Mouse (Mus musculus) retina, postnatal 7 days (tissue): ENCODE data around the gene Stim2.
A peak's percentile ranks its signal among the peaks of the same experiment; 100 is the strongest.

Experiments
- DNase-seq: peaks from one replicate; pipeline ENCODE4 v3.0.0-alpha.2; 2012; ENCODE audit warnings: low read depth, low spot score

Gene Stim2

GRCm38 (mm10) chr5:53994576-53994975 lies 3.7 kb upstream of the Stim2 start:
- DNase-seq = no peak

GRCm38 (mm10) chr5:53995316-53995715 lies 3.0 kb upstream of the Stim2 start:
- peak; percentile 61 for DNase-seq

- no peak for DNase-seq
These were observed 1.5 kb upstream of the Stim2 start for GRCm38 (mm10) chr5:53996822-53997221.

- peak; percentile 23 for DNase-seq
These were observed 603 bp downstream of the Stim2 start for GRCm38 (mm10) chr5:53998743-53999460.

GRCm38 (mm10) chr5:53999461-53999770 lies 1.1 kb downstream of the Stim2 start:
- DNase-seq = no peak

- no peak for DNase-seq
These were observed 1.5 kb downstream of the Stim2 start for GRCm38 (mm10) chr5:53999831-54000230.

GRCm38 (mm10) chr5:54001021-54001420 lies 2.7 kb downstream of the Stim2 start:
- no peak for DNase-seq

- DNase-seq = no peak
These were observed 7.0 kb downstream of the Stim2 start for GRCm38 (mm10) chr5:54005111-54005864.

DNA sequence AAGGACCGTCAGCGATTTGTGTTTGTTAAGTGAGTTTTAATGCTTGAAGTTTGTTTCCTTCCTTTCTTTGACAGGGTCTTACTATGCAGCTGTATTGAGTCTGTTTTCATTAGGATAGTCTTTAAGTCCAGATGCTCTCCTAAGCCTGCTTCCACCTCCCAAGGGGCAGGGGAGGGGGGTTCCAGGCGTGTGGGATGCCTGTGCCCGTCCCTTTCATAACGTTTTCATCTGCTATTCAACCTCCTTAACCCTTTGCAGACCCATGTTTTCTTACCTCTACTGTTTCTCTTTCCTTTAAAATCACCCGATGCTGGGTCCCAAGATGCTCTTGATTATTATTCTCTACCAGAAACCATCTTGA lies 7.5 kb downstream of the Stim2 start:
- no peak for DNase-seq

DNA sequence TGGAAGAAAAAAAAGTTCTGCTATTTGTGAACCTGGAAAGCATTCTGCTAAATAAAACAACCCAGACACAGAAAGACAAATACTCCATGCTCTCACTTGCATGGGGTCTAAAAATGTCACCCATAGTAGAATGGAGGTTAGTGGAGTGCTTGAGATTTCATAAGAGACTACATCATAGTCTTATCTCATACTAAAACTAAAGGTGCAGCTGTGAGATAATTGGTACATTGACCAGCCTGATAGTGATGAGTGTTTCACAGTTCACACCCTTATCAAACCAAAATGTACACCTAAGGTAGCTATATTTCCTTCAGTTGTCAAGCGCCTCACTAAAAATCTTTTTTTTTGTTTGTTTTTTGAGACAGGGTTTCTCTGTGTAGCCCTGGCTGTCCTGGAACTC lies 8.5 kb downstream of the Stim2 start:
- DNase-seq = no peak

DNA sequence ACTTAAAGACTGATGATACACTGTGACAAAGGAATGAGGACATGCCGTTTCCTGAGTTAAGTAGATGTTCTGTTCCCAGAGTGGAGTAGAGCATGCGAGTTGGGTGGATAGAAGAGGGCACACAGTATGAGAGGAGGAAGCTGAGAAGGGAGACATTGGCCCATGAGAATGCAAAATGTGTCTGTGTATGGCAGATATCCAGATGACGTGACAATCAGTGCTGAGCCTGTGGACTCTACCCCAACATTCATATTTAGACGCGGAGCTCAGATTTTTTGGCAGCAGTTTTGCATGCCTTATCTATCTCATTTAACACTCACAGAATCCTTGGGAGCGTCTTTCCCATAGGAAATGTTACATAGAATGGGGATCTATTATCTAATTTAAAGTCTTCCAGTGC lies 9.3 kb downstream of the Stim2 start:
- no peak for DNase-seq

DNA sequence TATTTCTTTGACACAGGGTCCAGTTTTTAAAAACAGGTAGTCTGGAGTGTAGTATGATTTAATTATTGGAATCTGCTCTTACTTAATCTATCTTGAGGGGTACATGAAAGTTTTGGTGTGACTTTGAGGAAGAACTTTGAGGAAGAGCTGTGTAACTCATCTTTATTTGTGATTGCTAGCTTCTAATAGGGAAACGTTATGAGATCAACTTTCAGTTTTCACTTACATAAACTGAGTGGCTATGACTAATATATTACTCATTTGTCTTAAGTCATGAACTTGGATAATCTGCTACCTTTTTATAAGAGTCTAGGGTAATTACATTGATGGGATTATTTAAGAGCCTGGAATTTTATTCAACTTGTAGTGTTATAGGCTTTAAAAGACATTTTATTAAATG lies 15.0 kb downstream of the Stim2 start:
- DNase-seq = no peak

- DNase-seq = no peak
These were observed 18.8 kb downstream of the Stim2 start for GRCm38 (mm10) chr5:54017143-54017542.

GRCm38 (mm10) chr5:54018856-54019255 lies 20.6 kb downstream of the Stim2 start:
- no peak for DNase-seq

- DNase-seq = no peak
These were observed 21.2 kb downstream of the Stim2 start for GRCm38 (mm10) chr5:54019546-54019945.

- DNase-seq = no peak
These were observed 26.3 kb downstream of the Stim2 start for GRCm38 (mm10) chr5:54024610-54025009.

GRCm38 (mm10) chr5:54025630-54026029 lies 27.3 kb downstream of the Stim2 start:
- no peak for DNase-seq

DNA sequence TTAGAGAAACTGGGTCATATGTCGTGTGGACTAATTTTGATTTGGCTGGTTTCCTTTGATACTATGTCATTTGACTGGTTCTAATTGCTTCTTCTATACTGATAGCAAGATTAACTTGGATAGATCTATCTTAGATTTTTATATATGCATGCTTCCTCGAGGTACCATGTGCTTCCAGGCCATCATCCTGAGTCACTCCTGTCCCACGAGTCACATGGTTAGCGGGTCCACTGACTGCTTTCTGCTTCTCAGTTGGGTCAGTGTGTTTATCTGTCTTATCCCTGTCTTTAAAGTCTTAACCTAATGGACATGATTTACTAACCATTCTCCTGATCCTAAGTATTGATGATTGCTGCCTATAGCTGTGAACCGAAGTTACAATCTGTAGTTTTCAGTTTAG lies 34.9 kb downstream of the Stim2 start:
- DNase-seq = no peak

GRCm38 (mm10) chr5:54034680-54035079 lies 36.4 kb downstream of the Stim2 start:
- no peak for DNase-seq

- DNase-seq = no peak
These were observed 40.3 kb downstream of the Stim2 start for GRCm38 (mm10) chr5:54038615-54039014.

DNA sequence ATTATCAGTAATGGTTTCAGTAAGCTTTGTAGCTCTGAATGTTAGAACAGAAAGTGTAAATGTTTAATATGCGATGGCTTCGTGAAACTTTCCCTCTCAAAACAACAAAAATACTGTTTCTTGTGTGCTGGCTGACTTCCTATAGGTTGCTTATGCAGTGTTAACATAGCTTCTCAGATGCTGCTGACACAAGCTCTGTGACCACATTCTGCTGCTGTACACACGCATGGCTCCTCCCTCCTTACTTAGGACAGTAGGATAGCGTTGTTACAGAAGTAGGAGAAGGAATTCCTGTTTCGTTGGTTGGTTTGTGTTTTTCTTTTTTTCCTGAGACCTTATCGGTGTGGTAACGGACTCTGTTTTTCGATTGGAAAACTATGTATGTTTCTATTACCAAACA lies 42.2 kb downstream of the Stim2 start:
- DNase-seq = no peak

- DNase-seq = no peak
These were observed 43.7 kb downstream of the Stim2 start for GRCm38 (mm10) chr5:54042013-54042412.

DNA sequence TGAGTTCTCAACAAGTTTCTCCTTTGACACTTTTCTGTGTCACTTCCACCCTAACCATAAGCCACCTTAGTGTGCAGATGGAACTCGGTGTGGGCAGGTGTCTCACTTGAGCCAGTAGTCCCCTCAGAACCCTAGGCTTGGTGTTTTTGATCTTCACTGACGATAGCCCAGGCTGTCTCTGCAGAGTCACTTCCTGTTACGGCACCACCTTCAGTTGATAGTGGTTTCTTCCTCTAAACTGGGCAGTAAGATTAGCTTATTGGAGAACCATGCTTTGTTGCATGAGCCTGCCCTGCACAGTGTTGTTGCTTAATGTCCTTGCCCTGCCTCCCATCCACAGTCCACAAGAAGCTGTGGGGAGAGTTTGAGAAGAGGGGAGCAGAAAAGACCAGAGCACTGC lies 47.2 kb downstream of the Stim2 start:
- no peak for DNase-seq

- DNase-seq = no peak
These were observed 48.1 kb downstream of the Stim2 start for GRCm38 (mm10) chr5:54046432-54046831.
